Mouse (Mus musculus): Measurements from ENCODE around the gene Olfr539. TPM values are rescaled to one million over a fixed set of nuclear protein-coding genes. Genes with fewer than 3 reads are reported as not detected.
"Not testable (repeated sequence)": the region's sequence is repeated elsewhere in the genome, so short reads cannot be mapped to it uniquely, and the experiment has no call there.

Gene Olfr539
- polyA plus RNA-seq (2015; fragmentation: Nextera tagmentation; extraction: Ambion mirVana): not detected in 2 replicates

DNA sequence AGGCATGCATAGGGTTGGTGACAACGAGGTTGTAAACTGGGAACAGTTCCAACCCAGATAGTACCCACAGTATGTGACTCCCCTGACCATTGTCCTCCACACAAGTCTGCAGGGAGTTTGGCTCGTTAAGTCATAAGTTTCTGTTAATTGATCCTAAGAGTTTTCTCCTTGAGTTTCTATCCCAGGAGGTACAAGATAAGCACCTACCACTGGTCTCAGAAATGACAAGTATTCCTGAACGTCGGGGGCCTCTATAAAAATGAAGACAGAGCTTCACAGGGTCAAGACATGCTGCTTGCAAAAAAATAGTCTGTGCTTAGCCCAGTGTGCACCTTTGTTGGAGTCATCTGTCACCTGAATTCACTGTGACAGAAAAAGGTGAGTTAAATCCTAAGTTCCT, at the start of gene Olfr539:
TSS of gene Olfr539 (plus strand) at position 301 of the 400 bp plus-strand sequence.
- no peaks in the 10 kb centered on the region for H3K4me1 ChIP-seq (ENCODE audit: control insufficient read depth, low read depth, low read length)
- no peak for ATAC-seq (ENCODE audit: low read depth)
- WGBS (ENCODE audit: insufficient replicate concordance): 53% methylated on average over 4 of the region's 4 CpGs
- H3K9me3 ChIP-seq (replicated peaks; ENCODE audit: control insufficient read depth, low read length): no peaks in the 10 kb centered on the region
- no peak within 1 kb of the TSS for H3K27ac ChIP-seq (ENCODE audit: low read length)
- H3K36me3 ChIP-seq (ENCODE audit: control insufficient read depth, insufficient read depth): no peaks in the 10 kb centered on the region
- H3K4me2 ChIP-seq (ENCODE audit: low read depth, low read length): no peak within 1 kb of the TSS
- H3K9ac ChIP-seq (ENCODE audit: low read depth, low read length): no peak within 1 kb of the TSS
- no peak within 1 kb of the TSS for H3K4me3 ChIP-seq (ENCODE audit: low read depth, low read length)
- no peaks in the 10 kb centered on the region for H3K27me3 ChIP-seq (ENCODE audit: control insufficient read depth, insufficient read depth, low read depth, low read length)

DNA sequence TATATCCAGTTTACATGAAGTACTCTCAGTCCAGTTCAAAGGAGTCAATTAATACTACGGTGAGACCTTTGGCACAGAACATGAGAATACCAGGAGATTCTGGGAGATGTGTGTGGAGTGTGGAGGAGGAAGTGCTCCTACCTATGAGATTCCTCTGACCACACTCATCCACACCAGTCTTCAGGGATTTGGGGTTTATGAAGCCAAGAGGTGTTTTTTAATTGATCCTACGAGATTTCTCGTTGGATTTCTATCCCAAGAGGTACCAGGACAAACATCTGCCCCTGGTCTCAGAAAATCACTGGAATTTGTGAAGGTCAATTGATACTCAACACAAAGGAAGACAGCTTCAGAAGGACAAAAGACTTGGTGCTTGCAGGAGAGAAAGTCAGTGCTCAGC, 31.1 kb upstream of the Olfr539 start, which contains the start of gene Olfr61:
TSS of gene Olfr61 (plus strand) at position 301 of the 400 bp plus-strand sequence.
- not testable (repeated sequence) for H3K27ac ChIP-seq (ENCODE audit: low read length); H3K36me3 ChIP-seq (ENCODE audit: control insufficient read depth, insufficient read depth); H3K9ac ChIP-seq (ENCODE audit: low read depth, low read length); H3K4me2 ChIP-seq (ENCODE audit: low read depth, low read length); H3K27me3 ChIP-seq (ENCODE audit: control insufficient read depth, insufficient read depth, low read depth, low read length); H3K4me1 ChIP-seq (ENCODE audit: control insufficient read depth, low read depth, low read length); H3K9me3 ChIP-seq (replicated peaks; ENCODE audit: control insufficient read depth, low read length); H3K4me3 ChIP-seq (ENCODE audit: low read depth, low read length); ATAC-seq (ENCODE audit: low read depth)
- WGBS (ENCODE audit: insufficient replicate concordance): 62% methylated on average over 3 of the region's 3 CpGs

DNA sequence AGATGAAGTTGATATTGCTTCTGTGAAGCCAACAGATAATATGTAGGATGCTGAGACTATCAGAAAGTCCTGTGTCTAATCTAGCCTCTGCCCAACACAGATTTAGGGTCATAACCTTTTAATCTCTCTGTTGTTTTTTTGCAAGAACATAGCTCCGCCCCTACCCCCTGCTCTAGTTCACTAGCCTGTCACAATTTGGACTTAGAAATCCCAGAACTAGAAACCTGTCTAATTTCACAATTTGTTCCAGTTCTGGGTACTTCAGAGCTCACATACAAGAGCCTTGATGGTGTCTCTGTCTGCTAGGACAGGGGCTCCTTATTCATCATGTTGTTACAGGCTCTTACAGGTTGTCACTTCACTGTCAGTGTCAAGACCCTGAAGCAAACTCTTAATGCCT, 29.2 kb upstream of the Olfr539 start:
- Histone ChIP-seq H3K4me2 (ENCODE audit: low read depth, low read length) (no peak overlapping the region), H3K9me3 (replicated peaks; ENCODE audit: control insufficient read depth, low read length) (no peaks in the 10 kb centered on the region), H3K4me3 (ENCODE audit: low read depth, low read length) (no peak overlapping the region), H3K27me3 (ENCODE audit: control insufficient read depth, insufficient read depth, low read depth, low read length) (no peaks in the 10 kb centered on the region), H3K4me1 (ENCODE audit: control insufficient read depth, low read depth, low read length) (no peaks in the 10 kb centered on the region), H3K27ac (ENCODE audit: low read length) (no peak overlapping the region), H3K9ac (ENCODE audit: low read depth, low read length) (no peak overlapping the region), H3K36me3 (ENCODE audit: control insufficient read depth, insufficient read depth) (no peaks in the 10 kb centered on the region)
- 37% methylated on average over 1 of the region's 1 CpGs for WGBS (ENCODE audit: insufficient replicate concordance)
- ATAC-seq (ENCODE audit: low read depth): no peak

DNA sequence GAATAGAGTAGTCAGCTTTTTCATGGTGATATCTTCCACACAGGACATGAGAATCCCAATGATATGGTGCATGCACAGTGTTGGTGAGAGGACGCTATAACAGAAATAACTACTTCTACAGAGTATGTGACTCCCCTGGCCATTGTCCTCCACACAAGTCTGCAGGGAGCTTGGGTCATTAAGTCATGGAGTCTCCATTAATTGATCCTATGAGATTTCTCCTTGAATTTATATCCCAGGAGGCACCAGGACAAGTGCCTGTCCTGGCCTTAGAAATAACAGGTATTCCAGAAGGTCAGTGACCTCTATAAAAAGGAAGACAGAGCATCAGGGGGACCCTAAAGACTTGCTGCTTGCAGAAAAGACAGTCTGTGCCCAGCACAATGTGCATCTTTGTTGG, 13.6 kb upstream of the Olfr539 start, which contains the start of gene Olfr53:
TSS of gene Olfr53 (plus strand) at position 301 of the 400 bp plus-strand sequence.
- H3K4me3 ChIP-seq (ENCODE audit: low read depth, low read length): no peak within 1 kb of the TSS
- 45% methylated on average over 1 of the region's 1 CpGs for WGBS (ENCODE audit: insufficient replicate concordance)
- H3K4me2 ChIP-seq (ENCODE audit: low read depth, low read length): no peak within 1 kb of the TSS
- H3K27me3 ChIP-seq (ENCODE audit: control insufficient read depth, insufficient read depth, low read depth, low read length): no peaks in the 10 kb centered on the region
- no peak for ATAC-seq (ENCODE audit: low read depth)
- no peaks in the 10 kb centered on the region for H3K36me3 ChIP-seq (ENCODE audit: control insufficient read depth, insufficient read depth)
- H3K27ac ChIP-seq (ENCODE audit: low read length): no peak within 1 kb of the TSS
- H3K4me1 ChIP-seq (ENCODE audit: control insufficient read depth, low read depth, low read length): no peaks in the 10 kb centered on the region
- H3K9ac ChIP-seq (ENCODE audit: low read depth, low read length): no peak within 1 kb of the TSS
- H3K9me3 ChIP-seq (replicated peaks; ENCODE audit: control insufficient read depth, low read length): no peaks in the 10 kb centered on the region

DNA sequence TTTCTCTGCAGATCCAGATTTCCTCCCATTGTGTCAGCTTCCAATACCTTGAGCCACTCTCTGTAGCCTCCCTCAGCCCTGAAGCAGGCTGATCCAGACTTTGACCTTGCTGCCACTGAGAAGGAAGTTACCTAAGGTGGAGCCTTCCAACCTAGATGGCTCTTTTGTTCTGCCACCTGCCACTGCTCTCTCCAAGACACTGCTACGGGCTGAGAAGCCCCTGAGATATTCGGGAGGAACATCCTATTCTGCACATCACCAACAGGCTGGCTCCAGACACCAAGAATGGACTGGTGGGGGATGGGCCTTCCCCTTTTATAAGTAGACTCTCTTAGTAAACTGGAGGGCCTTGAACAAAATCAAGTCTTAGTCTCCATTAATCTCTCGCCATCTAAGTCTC, 11.0 kb downstream of the Olfr539 start:
- not testable (repeated sequence) for H3K4me1 ChIP-seq (ENCODE audit: control insufficient read depth, low read depth, low read length); H3K4me2 ChIP-seq (ENCODE audit: low read depth, low read length); H3K36me3 ChIP-seq (ENCODE audit: control insufficient read depth, insufficient read depth); H3K9ac ChIP-seq (ENCODE audit: low read depth, low read length); H3K9me3 ChIP-seq (replicated peaks; ENCODE audit: control insufficient read depth, low read length); H3K27ac ChIP-seq (ENCODE audit: low read length); H3K4me3 ChIP-seq (ENCODE audit: low read depth, low read length); ATAC-seq (ENCODE audit: low read depth); H3K27me3 ChIP-seq (ENCODE audit: control insufficient read depth, insufficient read depth, low read depth, low read length)
- WGBS (ENCODE audit: insufficient replicate concordance): 50% methylated on average over 3 of the region's 3 CpGs

DNA sequence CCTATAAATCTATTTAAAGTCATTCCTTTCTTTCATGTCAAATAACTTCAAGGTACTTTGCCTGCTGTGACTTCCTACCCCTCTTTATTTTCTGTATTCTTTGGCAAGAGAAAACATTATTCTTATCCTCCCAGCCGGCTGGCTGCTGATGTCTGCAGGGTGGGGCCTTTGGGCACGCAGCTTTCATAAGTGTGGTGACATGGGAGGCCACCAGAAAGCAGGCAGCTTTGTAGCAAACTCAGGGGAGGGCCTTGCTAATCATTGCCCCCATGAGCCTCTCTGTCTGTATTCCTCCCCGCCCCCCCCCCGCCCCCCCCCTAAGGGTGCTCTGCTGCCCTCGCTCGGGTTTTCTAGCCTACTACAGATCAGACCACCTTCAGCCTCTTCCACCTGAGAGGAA, 16.1 kb downstream of the Olfr539 start:
- H3K9ac ChIP-seq (ENCODE audit: low read depth, low read length): no peak overlapping the region
- no peak for ATAC-seq (ENCODE audit: low read depth)
- H3K4me1 ChIP-seq (ENCODE audit: control insufficient read depth, low read depth, low read length): no peaks in the 10 kb centered on the region
- H3K4me2 ChIP-seq (ENCODE audit: low read depth, low read length): no peak overlapping the region
- H3K4me3 ChIP-seq (ENCODE audit: low read depth, low read length): no peak overlapping the region
- H3K9me3 ChIP-seq (replicated peaks; ENCODE audit: control insufficient read depth, low read length): no peaks in the 10 kb centered on the region
- WGBS (ENCODE audit: insufficient replicate concordance): 4% methylated on average over 6 of the region's 6 CpGs
- H3K36me3 ChIP-seq (ENCODE audit: control insufficient read depth, insufficient read depth): no peaks in the 10 kb centered on the region
- H3K27ac ChIP-seq (ENCODE audit: low read length): no peak overlapping the region
- H3K27me3 ChIP-seq (ENCODE audit: control insufficient read depth, insufficient read depth, low read depth, low read length): no peaks in the 10 kb centered on the region

DNA sequence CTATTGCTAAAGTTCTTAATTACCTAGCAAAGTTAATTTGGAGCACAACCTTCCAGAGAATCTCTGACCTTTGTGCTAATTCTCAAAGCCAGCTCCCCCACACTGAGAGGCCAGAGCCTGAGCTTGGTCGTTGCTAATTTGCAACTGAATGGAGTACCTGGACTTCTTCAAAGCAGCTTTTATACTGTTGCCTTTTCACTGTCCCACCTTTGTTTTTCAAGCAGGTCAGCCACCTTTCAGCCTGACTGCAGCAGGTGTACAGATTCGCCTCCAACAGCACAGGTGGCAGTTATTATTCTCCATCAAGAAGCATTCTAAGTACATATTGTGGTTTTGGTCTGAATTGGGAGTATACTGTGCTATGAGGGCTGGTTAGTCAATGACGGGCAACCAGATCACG, 19.9 kb downstream of the Olfr539 start:
- not testable (repeated sequence) for H3K9me3 ChIP-seq (replicated peaks; ENCODE audit: control insufficient read depth, low read length); ATAC-seq (ENCODE audit: low read depth); H3K4me2 ChIP-seq (ENCODE audit: low read depth, low read length); H3K27me3 ChIP-seq (ENCODE audit: control insufficient read depth, insufficient read depth, low read depth, low read length); H3K4me3 ChIP-seq (ENCODE audit: low read depth, low read length); H3K4me1 ChIP-seq (ENCODE audit: control insufficient read depth, low read depth, low read length); H3K9ac ChIP-seq (ENCODE audit: low read depth, low read length); H3K36me3 ChIP-seq (ENCODE audit: control insufficient read depth, insufficient read depth); H3K27ac ChIP-seq (ENCODE audit: low read length)
- WGBS (ENCODE audit: insufficient replicate concordance): 39% methylated on average over 4 of the region's 4 CpGs

DNA sequence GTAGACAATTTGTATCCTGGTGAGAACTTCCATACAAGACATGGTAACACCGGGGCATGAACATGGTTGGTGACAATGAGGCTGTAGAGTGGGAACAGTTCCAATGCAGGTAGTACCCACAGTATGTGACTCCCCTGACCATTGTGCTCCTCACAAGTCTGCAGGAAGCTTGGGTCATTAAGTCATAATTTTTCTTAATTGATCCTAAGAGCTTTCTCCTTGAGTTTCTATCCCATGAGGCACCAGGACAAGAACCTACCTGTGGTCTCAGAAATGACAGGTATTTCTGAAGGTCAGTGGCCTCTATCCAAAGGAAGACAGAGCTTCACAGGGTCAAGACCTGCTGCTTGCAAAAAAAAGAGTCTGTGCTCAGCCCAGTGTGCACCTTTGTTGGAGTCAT, 21.9 kb downstream of the Olfr539 start, which contains the start of gene Olfr45:
TSS of gene Olfr45 (plus strand) at position 301 of the 400 bp plus-strand sequence.
- Histone ChIP-seq H3K4me2 (ENCODE audit: low read depth, low read length) (no peak within 1 kb of the TSS), H3K27me3 (ENCODE audit: control insufficient read depth, insufficient read depth, low read depth, low read length) (no peaks in the 10 kb centered on the region), H3K9ac (ENCODE audit: low read depth, low read length) (no peak within 1 kb of the TSS), H3K36me3 (ENCODE audit: control insufficient read depth, insufficient read depth) (no peaks in the 10 kb centered on the region), H3K4me3 (ENCODE audit: low read depth, low read length) (no peak within 1 kb of the TSS), H3K4me1 (ENCODE audit: control insufficient read depth, low read depth, low read length) (no peaks in the 10 kb centered on the region), H3K27ac (ENCODE audit: low read length) (no peak within 1 kb of the TSS), H3K9me3 (replicated peaks; ENCODE audit: control insufficient read depth, low read length) (no peaks in the 10 kb centered on the region)
- ATAC-seq (ENCODE audit: low read depth): no peak
- 76% methylated on average over 1 of the region's 1 CpGs for WGBS (ENCODE audit: insufficient replicate concordance)

DNA sequence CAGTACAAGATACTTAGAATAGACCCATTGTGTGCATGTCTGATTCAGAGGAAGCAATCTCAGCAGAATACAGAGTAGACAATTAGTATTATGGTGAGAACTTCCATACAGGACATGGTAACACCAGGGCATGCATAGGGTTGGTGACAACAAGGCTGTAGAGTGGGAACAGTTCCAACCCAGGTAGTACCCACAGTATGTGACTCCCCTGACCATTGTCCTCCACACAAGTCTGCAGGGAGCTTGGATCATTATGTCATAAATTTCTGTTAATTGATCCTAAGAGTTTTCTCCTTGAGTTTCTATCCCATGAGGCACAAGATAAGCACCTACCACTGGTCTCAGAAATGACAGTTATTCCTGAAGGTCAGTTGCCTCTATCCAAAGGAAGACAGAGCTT, 37.2 kb downstream of the Olfr539 start, which contains the start of gene Olfr541:
TSS of gene Olfr541 (plus strand) at position 301 of the 400 bp plus-strand sequence.
- Histone ChIP-seq H3K9me3 (replicated peaks; ENCODE audit: control insufficient read depth, low read length) (no peaks in the 10 kb centered on the region), H3K36me3 (ENCODE audit: control insufficient read depth, insufficient read depth) (no peaks in the 10 kb centered on the region), H3K4me1 (ENCODE audit: control insufficient read depth, low read depth, low read length) (no peaks in the 10 kb centered on the region), H3K27ac (ENCODE audit: low read length) (no peak within 1 kb of the TSS), H3K4me2 (ENCODE audit: low read depth, low read length) (no peak within 1 kb of the TSS), H3K27me3 (ENCODE audit: control insufficient read depth, insufficient read depth, low read depth, low read length) (no peaks in the 10 kb centered on the region), H3K9ac (ENCODE audit: low read depth, low read length) (no peak within 1 kb of the TSS), H3K4me3 (ENCODE audit: low read depth, low read length) (no peak within 1 kb of the TSS)
- no peak for ATAC-seq (ENCODE audit: low read depth)

Measured in liver, embryonic 16.5 days (tissue).